Mouse (Mus musculus) testis, adult 2 months (tissue): ENCODE results near the gene Camta1.

Experiments used
- CTCF ChIP-seq: fragments of 200-500 bp; IDR thresholded peaks from 2 replicates; pipeline ENCODE4 v1.5.1; 2012; ENCODE audit warnings: low read depth, mild to moderate bottlenecking, inconsistent platforms, low read length, moderate library complexity; ENCODE audit not compliant: control insufficient read depth, insufficient read depth, insufficient replicate concordance
- POLR2A ChIP-seq: fragments of 200-500 bp; IDR thresholded peaks from 2 replicates; pipeline ENCODE4 v1.6.1; 2012; ENCODE audit warnings: low read depth, mild to moderate bottlenecking, inconsistent platforms, low read length, moderate library complexity; ENCODE audit not compliant: control insufficient read depth

- TF ChIP-seq CTCF (no peak; the same call in 1 of the 2 replicates), POLR2A (no peak)
Measured at GRCm38 (mm10) chr4:151709269-151709668, 152.4 kb downstream of the Camta1 start.
